Mouse (Mus musculus): ENCODE results near the gene Pappa. TPM values are rescaled to one million over a fixed set of nuclear protein-coding genes. Genes with fewer than 3 reads are reported as not detected.

Gene Pappa
- total RNA-seq (2012; rRNA removed) = not detected in 2 replicates
- not detected for polyA plus RNA-seq (2012; ENCODE audit: insufficient read depth in 1 of 2, insufficient read length in 2 of 2, low read depth in 1 of 2, low replicate concordance in 2 of 2, missing spikeins in 1 of 2)

DNA sequence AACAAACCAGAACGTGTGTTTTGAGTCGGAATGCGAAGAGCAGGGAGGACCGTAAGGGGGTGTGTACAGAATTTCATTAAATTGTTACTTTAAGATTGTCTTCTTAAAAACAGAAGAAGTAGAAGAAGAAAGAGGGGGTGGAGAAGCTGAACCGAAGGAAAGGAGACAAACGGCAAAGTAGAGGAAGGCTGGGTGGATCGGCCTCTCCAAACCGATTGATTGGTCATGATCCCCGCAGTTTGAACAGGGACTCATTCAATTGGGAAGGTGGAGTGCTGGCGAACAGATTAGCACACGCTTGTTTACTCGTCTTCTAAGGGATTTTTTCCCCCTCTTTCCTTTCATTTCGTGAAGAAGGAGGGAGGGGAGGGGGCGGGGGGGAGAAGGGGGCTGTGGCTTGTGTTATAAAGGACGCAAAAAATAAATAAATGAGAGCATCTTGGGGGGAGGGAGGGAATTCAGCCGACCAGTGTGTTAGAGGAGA lies at the start of gene Pappa:
Gene Pappa (plus strand): TSS at position 434 of the 484 bp plus-strand sequence.
- H3K4me1 ChIP-seq (ENCODE audit: control insufficient read depth in 1 of 2, insufficient read depth in 2 of 2, low read length in 2 of 2) = no peaks in the 10 kb centered on the region
- no peaks in the 10 kb centered on the region; a peak in 1 of 4 replicates for H3K27me3 ChIP-seq (ENCODE audit: control insufficient read depth in 1 of 2, insufficient read depth in 2 of 2, low read length in 2 of 2)
- H3K4me3 ChIP-seq (ENCODE audit: control insufficient read depth in 1 of 2, insufficient read depth in 1 of 2, low read depth in 2 of 2, low read length in 2 of 2) = no peak within 1 kb of the TSS
- H3K9ac ChIP-seq (ENCODE audit: control insufficient read depth, low read depth, low read length, poor library complexity, severe bottlenecking) = no peak within 1 kb of the TSS
- no peaks in the 10 kb centered on the region for H3K36me3 ChIP-seq (ENCODE audit: control insufficient read depth in 1 of 2, insufficient read depth in 2 of 2, low read length in 2 of 2)
- no peak for DNase-seq (ENCODE audit: low read depth, low spot score)
- no peaks in the 10 kb centered on the region for H3K79me2 ChIP-seq (ENCODE audit: control insufficient read depth, insufficient read depth, low read length, poor library complexity)
- H3K27ac ChIP-seq (ENCODE audit: control insufficient read depth, low read depth, low read length) = no peak within 1 kb of the TSS
- H3K9me3 ChIP-seq (replicated peaks; ENCODE audit: insufficient read depth, low read length) = no peaks in the 10 kb centered on the region
- TF ChIP-seq SMC3 (IDR thresholded peaks at IDR 0.05; ENCODE audit: low read depth, low read length) = no peak

DNA sequence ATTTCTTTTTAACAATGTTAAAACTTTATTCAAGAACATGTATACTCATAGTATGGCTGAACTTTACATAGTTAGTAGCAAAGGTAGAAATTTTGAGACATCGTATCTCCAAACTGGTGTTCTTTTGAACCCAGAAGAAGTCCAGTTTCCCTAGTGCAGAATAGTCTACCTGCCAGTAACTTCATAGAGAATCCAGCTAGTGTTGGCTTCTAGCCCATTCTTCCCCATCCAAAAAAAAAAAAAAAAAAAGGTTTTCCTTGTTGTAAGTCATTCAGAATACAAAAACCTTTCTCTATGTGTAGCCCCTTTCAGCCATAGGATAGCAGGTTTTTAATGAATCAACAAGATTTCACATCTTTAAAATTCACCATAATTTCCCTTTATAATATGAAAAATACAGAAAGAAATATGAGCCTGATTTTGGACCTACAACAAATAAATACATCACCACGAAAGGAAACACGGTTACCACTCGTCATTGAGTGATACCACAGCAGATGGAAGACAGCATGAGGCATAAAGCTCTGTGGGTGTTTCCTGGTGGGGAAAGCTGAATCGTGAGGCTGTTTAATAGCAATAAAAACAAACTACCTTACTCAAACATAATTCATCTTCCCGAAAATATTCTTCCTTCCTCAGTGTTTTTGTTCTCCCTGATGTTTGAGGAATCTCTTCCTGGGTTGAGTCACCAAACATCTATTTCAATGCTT lies 45.9 kb upstream of the Pappa start:
- TF ChIP-seq MAFK (IDR thresholded peaks at IDR 0.05; ENCODE audit: borderline replicate concordance, low read depth, low read length) = no peak
- no peak for TF ChIP-seq POLR2AphosphoS2 (IDR thresholded peaks at IDR 0.05; ENCODE audit: low read length)
- TF ChIP-seq E2F4 (IDR thresholded peaks at IDR 0.05; ENCODE audit: borderline replicate concordance, low read depth, low read length) = no peak
- TF ChIP-seq NELFE (IDR thresholded peaks at IDR 0.05; ENCODE audit: low read depth, low read length) = no peak
- TF ChIP-seq RCOR1 (IDR thresholded peaks at IDR 0.05; ENCODE audit: low read depth, low read length) = no peak
- TF ChIP-seq ZMIZ1 (IDR thresholded peaks at IDR 0.05; ENCODE audit: low read depth, low read length) = no peak
- Histone ChIP-seq H3K4me1 (ENCODE audit: control insufficient read depth in 1 of 2, insufficient read depth in 2 of 2, low read length in 2 of 2) (no peaks in the 10 kb centered on the region), H3K27ac (ENCODE audit: control insufficient read depth, low read depth, low read length) (no peak overlapping the region), H3K9ac (ENCODE audit: control insufficient read depth, low read depth, low read length, poor library complexity, severe bottlenecking) (no peak overlapping the region), H3K36me3 (ENCODE audit: control insufficient read depth in 1 of 2, insufficient read depth in 2 of 2, low read length in 2 of 2) (no peaks in the 10 kb centered on the region), H3K9me3 (replicated peaks; ENCODE audit: insufficient read depth, low read length) (no peaks in the 10 kb centered on the region), H3K4me3 (ENCODE audit: control insufficient read depth in 1 of 2, insufficient read depth in 1 of 2, low read depth in 2 of 2, low read length in 2 of 2) (no peak overlapping the region), H3K27me3 (ENCODE audit: control insufficient read depth in 1 of 2, insufficient read depth in 2 of 2, low read length in 2 of 2) (no peaks in the 10 kb centered on the region), H3K79me2 (ENCODE audit: control insufficient read depth, insufficient read depth, low read length, poor library complexity) (no peaks in the 10 kb centered on the region)
- no peak for DNase-seq (ENCODE audit: low read depth, low spot score)

DNA sequence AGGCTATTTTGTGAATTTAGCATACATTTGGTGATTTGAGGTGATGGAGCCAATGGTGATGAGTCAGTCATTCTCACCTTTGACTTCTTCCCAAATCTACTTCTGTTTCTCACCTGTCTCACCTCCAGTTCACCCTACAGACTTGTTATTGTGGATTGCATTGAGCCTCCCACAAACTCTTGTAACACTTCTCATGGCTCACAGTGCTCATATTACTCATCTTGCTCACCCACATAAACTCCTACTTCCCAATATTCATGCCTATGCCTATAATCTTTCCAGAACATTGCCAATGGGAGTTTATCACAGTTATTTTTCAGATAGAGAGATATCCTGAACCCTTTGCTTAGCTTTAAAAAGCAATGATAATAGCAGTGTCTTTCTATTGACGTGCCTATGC lies 37.1 kb upstream of the Pappa start:
- H3K27me3 ChIP-seq (ENCODE audit: control insufficient read depth in 1 of 2, insufficient read depth in 2 of 2, low read length in 2 of 2) = no peaks in the 10 kb centered on the region
- no peaks in the 10 kb centered on the region for H3K4me1 ChIP-seq (ENCODE audit: control insufficient read depth in 1 of 2, insufficient read depth in 2 of 2, low read length in 2 of 2)
- H3K4me3 ChIP-seq (ENCODE audit: control insufficient read depth in 1 of 2, insufficient read depth in 1 of 2, low read depth in 2 of 2, low read length in 2 of 2) = no peak overlapping the region
- no peaks in the 10 kb centered on the region for H3K79me2 ChIP-seq (ENCODE audit: control insufficient read depth, insufficient read depth, low read length, poor library complexity)
- no peaks in the 10 kb centered on the region for H3K36me3 ChIP-seq (ENCODE audit: control insufficient read depth in 1 of 2, insufficient read depth in 2 of 2, low read length in 2 of 2)
- H3K27ac ChIP-seq (ENCODE audit: control insufficient read depth, low read depth, low read length) = no peak overlapping the region
- no peak overlapping the region for H3K9ac ChIP-seq (ENCODE audit: control insufficient read depth, low read depth, low read length, poor library complexity, severe bottlenecking)
- no peak for TF ChIP-seq RCOR1 (IDR thresholded peaks at IDR 0.05; ENCODE audit: low read depth, low read length)
- TF ChIP-seq MAZ (IDR thresholded peaks at IDR 0.05; ENCODE audit: low read depth, low read length) = no peak
- no peak for TF ChIP-seq HCFC1 (IDR thresholded peaks at IDR 0.05; ENCODE audit: low read depth, low read length)
- TF ChIP-seq CHD2 (IDR thresholded peaks at IDR 0.05; ENCODE audit: low read length) = no peak
- no peak for TF ChIP-seq USF1 (IDR thresholded peaks at IDR 0.05; ENCODE audit: low read depth, low read length)
- no peak for TF ChIP-seq EP300 (IDR thresholded peaks at IDR 0.05; ENCODE audit: low read depth in 1 of 2, low read length in 2 of 2)
- TF ChIP-seq POLR2AphosphoS2 (IDR thresholded peaks at IDR 0.05; ENCODE audit: low read length) = no peak
- TF ChIP-seq POLR2AphosphoS5 (IDR thresholded peaks at IDR 0.05; ENCODE audit: borderline replicate concordance, low read depth, low read length) = no peak
- no peak for TF ChIP-seq JUND (IDR thresholded peaks at IDR 0.05; ENCODE audit: low read depth, low read length)
- TF ChIP-seq MYB (IDR thresholded peaks at IDR 0.05; ENCODE audit: low read depth, low read length) = no peak
- TF ChIP-seq ZC3H11A (IDR thresholded peaks at IDR 0.05; ENCODE audit: low read depth, low read length) = no peak
- TF ChIP-seq GATA1 (IDR thresholded peaks at IDR 0.05; ENCODE audit: low read depth, low read length) = no peak
- TF ChIP-seq GABPA (IDR thresholded peaks at IDR 0.05; ENCODE audit: low read depth, low read length) = no peak
- no peak for TF ChIP-seq CHD1 (IDR thresholded peaks at IDR 0.05; ENCODE audit: low read depth, low read length)
- no peak for TF ChIP-seq NRF1 (IDR thresholded peaks at IDR 0.05; ENCODE audit: insufficient read depth, low read depth, low read length, poor library complexity, severe bottlenecking)
- TF ChIP-seq E2F4 (IDR thresholded peaks at IDR 0.05; ENCODE audit: borderline replicate concordance, low read depth, low read length) = no peak
- no peak for TF ChIP-seq TAL1 (IDR thresholded peaks at IDR 0.05; ENCODE audit: low read length)
- no peak for DNase-seq (ENCODE audit: low read depth, low spot score)
- H3K9me3 ChIP-seq (replicated peaks; ENCODE audit: insufficient read depth, low read length) = no peaks in the 10 kb centered on the region
